Mouse (Mus musculus): ENCODE measurements around the gene Omt2b. TPM values are rescaled to one million over a fixed set of nuclear protein-coding genes. Genes with fewer than 3 reads are reported as not detected.
"Not testable (repeated sequence)": the region's sequence is repeated elsewhere in the genome, so short reads cannot be mapped to it uniquely, and the experiment has no call there.

Omt2b gene
- polyA plus RNA-seq, 1 experiment from 2014 or later, result not detected

GRCm38 (mm10) chr9:78348206-78349004 lies 21.0 kb downstream of the Omt2b start:
- not testable (repeated sequence) for ATAC-seq; H3K9ac ChIP-seq (ENCODE audit: low read depth, low read length)
- 83% methylated on average over 6 of the region's 6 CpGs for WGBS

DNA sequence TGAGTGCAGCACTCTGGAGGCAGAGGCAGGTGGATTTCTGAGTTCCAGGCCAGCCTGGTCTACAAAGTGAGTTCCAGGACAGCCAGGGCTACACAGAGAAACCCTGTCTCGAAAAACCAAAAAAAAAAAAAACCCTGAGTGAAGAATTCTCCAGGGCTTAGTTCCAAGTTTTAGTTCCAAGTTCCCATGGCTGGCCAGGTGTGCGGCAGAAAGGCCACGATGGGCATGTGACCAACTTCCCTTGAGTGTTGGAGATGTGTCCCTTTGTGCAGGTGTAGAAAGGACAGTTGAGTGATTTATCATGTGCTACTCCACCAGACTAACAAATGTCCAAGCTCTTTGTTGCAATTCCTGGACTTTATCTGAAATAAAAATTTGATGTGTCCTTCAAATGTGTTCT lies 21.8 kb downstream of the Omt2b start:
- H3K27ac ChIP-seq (ENCODE audit: low read length); H3K27me3 ChIP-seq (ENCODE audit: control insufficient read depth, insufficient read depth, low read depth, low read length); ATAC-seq; H3K9ac ChIP-seq (ENCODE audit: low read depth, low read length); H3K4me1 ChIP-seq (ENCODE audit: control insufficient read depth, insufficient read depth, low read length); H3K36me3 ChIP-seq (ENCODE audit: control insufficient read depth, insufficient read depth, low read length); H3K4me3 ChIP-seq (ENCODE audit: low read depth, low read length); H3K4me2 ChIP-seq (ENCODE audit: low read length); H3K9me3 ChIP-seq (replicated peaks; ENCODE audit: control insufficient read depth, low read length, poor library complexity, severe bottlenecking): not testable (repeated sequence)
- 81% methylated on average over 3 of the region's 3 CpGs for WGBS

More at GRCm38 (mm10) chr9:78348206-78349004, 21.0 kb downstream of the Omt2b start:
- H3K9me3 ChIP-seq (replicated peaks; ENCODE audit: control insufficient read depth, low read length, poor library complexity, severe bottlenecking); H3K4me1 ChIP-seq (ENCODE audit: control insufficient read depth, insufficient read depth, low read length); H3K4me2 ChIP-seq (ENCODE audit: low read length); H3K4me3 ChIP-seq (ENCODE audit: low read depth, low read length); H3K27me3 ChIP-seq (ENCODE audit: control insufficient read depth, insufficient read depth, low read depth, low read length); H3K36me3 ChIP-seq (ENCODE audit: control insufficient read depth, insufficient read depth, low read length); H3K27ac ChIP-seq (ENCODE audit: low read length): not testable (repeated sequence)

DNA sequence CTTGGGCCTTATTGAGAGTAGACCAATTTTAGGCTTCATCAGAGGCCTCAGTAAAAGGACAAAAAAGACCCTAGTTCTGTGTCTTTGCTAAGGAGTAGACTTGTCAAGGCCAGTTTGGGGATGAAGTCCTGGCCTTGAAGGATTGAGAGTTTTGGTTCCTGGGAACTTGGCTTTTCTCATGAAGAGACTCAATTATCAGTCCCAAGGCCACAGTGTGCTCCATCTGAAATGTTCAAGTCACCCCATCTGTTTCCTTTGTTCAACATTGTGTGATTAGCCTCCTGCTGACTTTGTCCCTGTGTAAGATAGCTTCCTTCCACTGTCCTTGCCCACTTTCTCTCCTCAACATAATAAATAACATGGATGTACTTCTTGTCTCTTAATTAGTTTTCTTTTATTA lies 22.6 kb downstream of the Omt2b start:
- not testable (repeated sequence) for H3K27me3 ChIP-seq (ENCODE audit: control insufficient read depth, insufficient read depth, low read depth, low read length); H3K4me1 ChIP-seq (ENCODE audit: control insufficient read depth, insufficient read depth, low read length); ATAC-seq; H3K4me2 ChIP-seq (ENCODE audit: low read length); H3K4me3 ChIP-seq (ENCODE audit: low read depth, low read length); H3K27ac ChIP-seq (ENCODE audit: low read length); H3K36me3 ChIP-seq (ENCODE audit: control insufficient read depth, insufficient read depth, low read length); H3K9me3 ChIP-seq (replicated peaks; ENCODE audit: control insufficient read depth, low read length, poor library complexity, severe bottlenecking); H3K9ac ChIP-seq (ENCODE audit: low read depth, low read length)

DNA sequence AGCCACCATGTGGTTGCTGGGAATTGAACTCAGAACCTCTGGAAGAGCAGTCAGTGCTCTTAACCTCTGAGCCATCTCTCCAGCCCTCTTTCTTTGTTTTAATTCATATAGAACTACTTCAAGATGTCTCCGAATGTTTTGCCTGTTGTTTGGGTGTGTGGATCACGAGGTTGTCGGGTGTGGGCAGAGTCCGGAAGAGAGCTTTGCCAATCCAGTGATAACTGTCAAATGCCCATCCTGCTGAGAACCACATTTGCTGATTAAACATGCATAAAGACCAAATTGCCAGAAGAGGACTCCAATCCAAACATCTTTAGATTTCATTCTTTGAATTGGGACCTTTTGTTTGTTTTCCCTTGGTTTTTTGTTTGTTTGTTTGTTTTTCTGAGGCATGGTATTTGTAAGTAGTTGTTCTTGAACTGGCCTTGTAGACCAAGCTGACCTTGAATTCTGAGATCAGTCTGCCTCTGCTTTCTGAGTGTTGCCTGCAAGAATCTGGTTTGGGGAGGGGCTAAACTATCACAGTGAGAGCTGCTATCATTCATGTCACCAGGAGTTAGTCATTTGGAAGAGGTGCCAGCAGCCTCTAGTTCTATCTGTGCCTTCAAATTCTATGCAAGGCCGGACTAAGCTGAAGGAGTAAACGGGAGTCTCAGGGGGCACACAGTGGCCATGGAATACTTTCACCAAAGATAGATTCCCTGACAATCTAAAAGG lies 24.3 kb downstream of the Omt2b start:
- H3K4me3 ChIP-seq (ENCODE audit: low read depth, low read length), result no peak overlapping the region
- no peak overlapping the region for H3K9ac ChIP-seq (ENCODE audit: low read depth, low read length)
- H3K27me3 ChIP-seq (ENCODE audit: control insufficient read depth, insufficient read depth, low read depth, low read length), result no peaks in the 10 kb centered on the region
- 89% methylated on average over 6 of the region's 6 CpGs for WGBS
- ATAC-seq, result no peak
- H3K36me3 ChIP-seq (ENCODE audit: control insufficient read depth, insufficient read depth, low read length), result no peaks in the 10 kb centered on the region
- no peak overlapping the region for H3K27ac ChIP-seq (ENCODE audit: low read length)
- H3K4me2 ChIP-seq (ENCODE audit: low read length), result no peak overlapping the region
- H3K4me1 ChIP-seq (ENCODE audit: control insufficient read depth, insufficient read depth, low read length), result no peaks in the 10 kb centered on the region
- H3K9me3 ChIP-seq (replicated peaks; ENCODE audit: control insufficient read depth, low read length, poor library complexity, severe bottlenecking), result no peaks in the 10 kb centered on the region

GRCm38 (mm10) chr9:78354665-78355578 lies 27.5 kb downstream of the Omt2b start:
- no peak for ATAC-seq

DNA sequence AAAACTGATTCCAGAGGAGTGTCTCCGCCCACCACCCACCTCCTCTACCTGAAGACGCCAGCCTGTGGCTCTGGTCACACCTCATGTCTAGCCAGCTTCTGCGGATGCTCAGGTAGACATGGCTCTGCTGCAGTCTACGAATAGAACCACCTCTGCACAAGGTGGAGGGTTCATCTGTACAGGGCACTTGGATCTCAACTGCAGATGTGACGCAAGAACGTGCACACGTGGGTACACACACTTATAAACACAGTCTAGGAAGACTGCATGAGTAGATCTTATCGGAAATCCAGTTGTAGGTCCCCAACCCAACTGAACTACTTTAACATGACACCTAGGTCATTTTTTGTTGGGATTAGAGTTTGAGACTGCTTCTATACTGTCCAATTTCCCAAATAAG lies 28.2 kb downstream of the Omt2b start, which contains the start of gene Gsta2:
TSS of gene Gsta2 (minus strand) at position 178 of the 400 bp plus-strand sequence.
- Histone ChIP-seq H3K9me3 (replicated peaks; ENCODE audit: control insufficient read depth, low read length, poor library complexity, severe bottlenecking) (no peaks in the 10 kb centered on the region), H3K9ac (ENCODE audit: low read depth, low read length) (no peak within 1 kb of the TSS), H3K4me2 (ENCODE audit: low read length) (no peak within 1 kb of the TSS), H3K4me3 (ENCODE audit: low read depth, low read length) (no peak within 1 kb of the TSS), H3K27me3 (ENCODE audit: control insufficient read depth, insufficient read depth, low read depth, low read length) (no peaks in the 10 kb centered on the region), H3K27ac (ENCODE audit: low read length) (no peak within 1 kb of the TSS), H3K36me3 (ENCODE audit: control insufficient read depth, insufficient read depth, low read length) (no peaks in the 10 kb centered on the region), H3K4me1 (ENCODE audit: control insufficient read depth, insufficient read depth, low read length) (no peaks in the 10 kb centered on the region)
- WGBS, result 90% methylated on average over 8 of the region's 8 CpGs
- no peak for ATAC-seq

More at GRCm38 (mm10) chr9:78354665-78355578, 27.5 kb downstream of the Omt2b start:
- WGBS, result 83% methylated on average over 11 of the region's 11 CpGs
- H3K9me3 ChIP-seq (replicated peaks; ENCODE audit: control insufficient read depth, low read length, poor library complexity, severe bottlenecking), result no peaks in the 10 kb centered on the region
- no peaks in the 10 kb centered on the region for H3K27me3 ChIP-seq (ENCODE audit: control insufficient read depth, insufficient read depth, low read depth, low read length)
- H3K4me3 ChIP-seq (ENCODE audit: low read depth, low read length), result no peak overlapping the region
- H3K9ac ChIP-seq (ENCODE audit: low read depth, low read length), result no peak overlapping the region
- no peaks in the 10 kb centered on the region for H3K36me3 ChIP-seq (ENCODE audit: control insufficient read depth, insufficient read depth, low read length)
- H3K4me1 ChIP-seq (ENCODE audit: control insufficient read depth, insufficient read depth, low read length), result no peaks in the 10 kb centered on the region
- H3K27ac ChIP-seq (ENCODE audit: low read length), result no peak overlapping the region
- no peak overlapping the region for H3K4me2 ChIP-seq (ENCODE audit: low read length)

GRCm38 (mm10) chr9:78358053-78358452 lies 30.7 kb downstream of the Omt2b start:
- no peaks in the 10 kb centered on the region for H3K4me1 ChIP-seq (ENCODE audit: control insufficient read depth, insufficient read depth, low read length)
- no peaks in the 10 kb centered on the region for H3K36me3 ChIP-seq (ENCODE audit: control insufficient read depth, insufficient read depth, low read length)
- no peak overlapping the region for H3K27ac ChIP-seq (ENCODE audit: low read length)
- 10% methylated on average over 9 of the region's 9 CpGs for WGBS
- no peak overlapping the region for H3K4me2 ChIP-seq (ENCODE audit: low read length)
- no peaks in the 10 kb centered on the region for H3K9me3 ChIP-seq (replicated peaks; ENCODE audit: control insufficient read depth, low read length, poor library complexity, severe bottlenecking)
- no peak overlapping the region for H3K4me3 ChIP-seq (ENCODE audit: low read depth, low read length)
- no peaks in the 10 kb centered on the region for H3K27me3 ChIP-seq (ENCODE audit: control insufficient read depth, insufficient read depth, low read depth, low read length)
- H3K9ac ChIP-seq (ENCODE audit: low read depth, low read length), result no peak overlapping the region
- ATAC-seq, result no peak

DNA sequence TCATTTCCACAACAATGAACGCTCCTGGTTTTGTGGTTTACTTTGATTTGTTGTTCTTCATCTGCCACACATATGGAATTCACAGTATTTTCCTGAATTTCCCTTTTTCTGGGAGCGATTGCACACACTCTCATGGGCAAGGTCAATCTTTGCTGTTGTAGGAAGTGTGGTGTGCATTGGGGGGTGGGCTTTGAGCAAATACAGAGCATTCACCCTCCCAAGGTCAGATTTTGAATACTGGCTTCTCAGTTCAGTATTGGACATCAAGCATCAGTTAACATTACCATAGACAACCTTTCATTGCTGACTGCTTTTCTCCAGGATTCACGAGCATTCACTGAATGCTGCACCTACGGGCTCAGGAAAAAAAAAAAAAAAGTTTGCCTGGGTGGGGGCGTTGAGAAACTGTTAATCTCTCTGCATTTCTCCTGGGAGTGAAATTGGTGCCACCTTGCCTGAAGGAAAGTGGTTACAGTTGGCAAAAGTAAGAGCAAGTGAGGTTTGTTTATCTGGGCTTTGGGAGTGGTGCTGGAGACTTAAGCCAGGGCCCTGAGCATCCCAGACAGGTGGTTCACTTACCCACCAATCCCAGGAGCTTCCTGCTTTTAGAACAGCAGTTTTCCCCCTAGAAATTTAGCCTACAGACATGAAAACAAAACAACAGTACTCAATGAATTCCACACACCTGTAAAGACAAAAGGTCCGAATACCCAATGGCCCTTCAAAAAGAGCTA lies 32.5 kb downstream of the Omt2b start:
- Histone ChIP-seq H3K9ac (ENCODE audit: low read depth, low read length) (no peak overlapping the region), H3K27ac (ENCODE audit: low read length) (no peak overlapping the region), H3K9me3 (replicated peaks; ENCODE audit: control insufficient read depth, low read length, poor library complexity, severe bottlenecking) (no peaks in the 10 kb centered on the region), H3K27me3 (ENCODE audit: control insufficient read depth, insufficient read depth, low read depth, low read length) (no peaks in the 10 kb centered on the region), H3K4me2 (ENCODE audit: low read length) (no peak overlapping the region), H3K36me3 (ENCODE audit: control insufficient read depth, insufficient read depth, low read length) (no peaks in the 10 kb centered on the region), H3K4me3 (ENCODE audit: low read depth, low read length) (no peak overlapping the region), H3K4me1 (ENCODE audit: control insufficient read depth, insufficient read depth, low read length) (no peaks in the 10 kb centered on the region)
- ATAC-seq, result no peak
- WGBS, result 83% methylated on average over 6 of the region's 6 CpGs

Data from midbrain, embryonic 16.5 days (tissue).